Mouse (Mus musculus): ENCODE data around the gene Crygc.
"Not testable (repeated sequence)": the region's sequence is repeated elsewhere in the genome, so short reads cannot be mapped to it uniquely, and the experiment has no call there.

Gene Crygc

GRCm38 (mm10) chr1:65052140-65052539, 21.3 kb downstream of the Crygc start:
- no peak for DNase-seq (ENCODE audit: low read depth)

GRCm38 (mm10) chr1:65051696-65052095, 21.8 kb downstream of the Crygc start:
- DNase-seq (ENCODE audit: low read depth), result no peak

GRCm38 (mm10) chr1:65050952-65051351, 22.5 kb downstream of the Crygc start, which contains the start of gene Cryge:
Gene Cryge (minus strand): TSS chr1:65051149.
- DNase-seq (ENCODE audit: low read depth), result not testable (repeated sequence)

- no peak for DNase-seq (ENCODE audit: low read depth)
Measured at GRCm38 (mm10) chr1:65048781-65049180, 24.7 kb downstream of the Crygc start.

GRCm38 (mm10) chr1:65046401-65047109, 26.9 kb downstream of the Crygc start:
- DNase-seq (ENCODE audit: low read depth), result peak; percentile 13

- DNase-seq (ENCODE audit: low read depth), result no peak
Measured at GRCm38 (mm10) chr1:65043433-65043832, 30.1 kb downstream of the Crygc start.

- DNase-seq (ENCODE audit: low read depth), result no peak
Measured at GRCm38 (mm10) chr1:65041837-65042236, 31.7 kb downstream of the Crygc start.

- no peak for DNase-seq (ENCODE audit: low read depth)
Measured at GRCm38 (mm10) chr1:65040806-65041205, 32.7 kb downstream of the Crygc start.

GRCm38 (mm10) chr1:65039679-65040078, 33.8 kb downstream of the Crygc start:
- no peak for DNase-seq (ENCODE audit: low read depth)

GRCm38 (mm10) chr1:65037542-65037941, 35.9 kb downstream of the Crygc start:
- DNase-seq (ENCODE audit: low read depth), result no peak

- no peak for DNase-seq (ENCODE audit: low read depth)
Measured at GRCm38 (mm10) chr1:65035513-65035912, 38.0 kb downstream of the Crygc start.

- DNase-seq (ENCODE audit: low read depth), result no peak
Measured at GRCm38 (mm10) chr1:65032641-65033040, 40.8 kb downstream of the Crygc start, which contains the start of gene Akr1cl. Gene Akr1cl (minus strand): TSS chr1:65032759.

- DNase-seq (ENCODE audit: low read depth), result no peak
Measured at GRCm38 (mm10) chr1:65028206-65028605, 45.3 kb downstream of the Crygc start.
